Mouse (Mus musculus) liver, embryonic 13.5 days (tissue): ENCODE measurements around the gene Bmp2k. TPM values are rescaled to one million over a fixed set of nuclear protein-coding genes. Genes with fewer than 3 reads are reported as not detected.

Source experiments
- ATAC-seq: fragments of 200-750 bp; cut with Nextera tagmentation; 2 replicates; pipeline ENCODE4 v1.8.0; 2017; ENCODE audit warnings: low read depth, mild to moderate bottlenecking, moderate number of reproducible peaks, moderate library complexity
- DNase-seq: peaks from one replicate; pipeline ENCODE4 v3.0.0; 2022
- H3K27ac ChIP-seq: fragments of 300-500 bp; sonication (generic); 2 replicates; pipeline ENCODE4 v1.5.1; 2015; ENCODE audit warnings: moderate library complexity, mild to moderate bottlenecking, inconsistent platforms
- H3K27me3 ChIP-seq: fragments of 300-500 bp; sonication (generic); 2 replicates; pipeline ENCODE4 v1.6.1; 2015; ENCODE audit warnings: mild to moderate bottlenecking, inconsistent platforms
- H3K36me3 ChIP-seq: fragments of 300-500 bp; sonication (generic); 2 replicates; pipeline ENCODE4 v1.6.1; 2015; ENCODE audit warnings: mild to moderate bottlenecking, inconsistent platforms
- H3K4me1 ChIP-seq: fragments of 300-500 bp; sonication (generic); replicated peaks from 2 replicates; pipeline ENCODE4 v1.6.1; 2015; ENCODE audit warnings: inconsistent platforms
- H3K4me2 ChIP-seq: fragments of 300-500 bp; sonication (generic); 2 replicates; pipeline ENCODE4 v1.6.1; 2015; ENCODE audit warnings: inconsistent platforms, mild to moderate bottlenecking, moderate library complexity
- H3K4me3 ChIP-seq: fragments of 300-500 bp; sonication (generic); replicated peaks from 2 replicates; pipeline ENCODE4 v1.5.1; 2015; ENCODE audit warnings: mild to moderate bottlenecking, inconsistent platforms
- H3K9ac ChIP-seq: fragments of 300-500 bp; sonication (generic); 2 replicates; pipeline ENCODE4 v1.6.1; 2015; ENCODE audit warnings: mild to moderate bottlenecking, inconsistent platforms
- H3K9me3 ChIP-seq: fragments of 300-500 bp; sonication (generic); replicated peaks from 2 replicates; pipeline ENCODE4 v1.6.1; 2016; ENCODE audit warnings: inconsistent platforms
- WGBS: fragments of 180-500 bp; shearing (Covaris S2); methylation state at CpG from one replicate; pipeline ENCODE4 v1.1.7; 2015; ENCODE audit not compliant: insufficient replicate concordance; 5-methylcytosine and 5-hydroxymethylcytosine counted together
- polyA plus RNA-seq: library from polyadenylated mRNA; unstranded; fragments of >200 nt; fragmentation: Nextera tagmentation; extraction: Ambion mirVana; gene quantifications from 2 replicates; pipeline ENCODE4 v1.2.1, GENCODE M21; 2015

Bmp2k gene
- polyA plus RNA-seq, 1 experiment from 2014 or later, result 34.7 TPM

DNA sequence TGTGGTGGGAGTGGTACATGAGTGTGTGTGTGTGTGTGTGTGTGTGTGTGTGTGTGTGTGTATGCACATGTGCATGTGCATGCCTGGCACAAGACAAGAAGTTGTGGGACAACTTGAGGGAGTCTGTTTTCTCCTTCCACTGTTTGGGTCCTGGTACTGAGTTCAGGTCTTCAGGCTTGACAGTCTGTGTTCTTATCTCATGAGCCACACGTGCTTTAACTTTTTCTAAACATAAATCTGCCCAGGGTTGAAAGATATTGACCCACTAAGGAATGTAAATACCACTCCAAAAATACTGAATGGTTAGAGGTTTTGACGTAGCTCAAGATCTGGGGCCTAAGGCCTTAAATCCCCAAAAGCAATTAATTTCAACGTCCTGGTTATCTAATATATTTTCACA is 23.8 kb upstream of the Bmp2k start:
- DNase-seq (no peak), ATAC-seq (peak; percentile 67)
- Histone ChIP-seq H3K9me3 (0 out of 2 replicates have a peak, but pooled peaks cover 10% of the 10 kb centered on the region), H3K4me3 (no peak overlapping the region), H3K27ac (peak overlapping the region; percentile 20; the same call in 1 of the 2 replicates), H3K9ac (no peak overlapping the region), H3K27me3 (no peaks in the 10 kb centered on the region), H3K36me3 (no peaks in the 10 kb centered on the region; the same call in 1 of the 2 replicates), H3K4me2 (no peak overlapping the region), H3K4me1 (peaks cover 51% of the 10 kb centered on the region)
- 38% methylated on average over 3 of the region's 3 CpGs for WGBS

DNA sequence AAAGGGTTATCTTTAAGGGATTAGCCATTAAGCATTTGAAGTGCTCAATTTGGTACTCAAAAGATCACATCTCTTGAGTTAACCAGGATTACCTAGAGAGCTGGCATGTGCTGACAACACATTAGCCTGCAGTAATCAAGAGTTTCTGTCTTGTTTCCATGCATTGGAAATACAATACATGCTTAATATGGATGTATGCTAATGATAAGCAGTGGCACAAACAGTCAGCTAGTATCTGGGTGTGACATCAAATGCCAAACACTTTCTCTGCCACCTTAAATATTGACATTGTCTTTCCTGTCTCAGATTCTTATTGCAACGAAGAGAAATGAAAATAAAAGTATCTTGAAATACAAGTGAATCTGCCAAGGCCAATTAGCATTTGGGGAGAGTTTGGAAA is 22.8 kb upstream of the Bmp2k start:
- no peak overlapping the region for H3K4me2 ChIP-seq
- no peak overlapping the region for H3K9ac ChIP-seq
- no peaks in the 10 kb centered on the region; the same call in 1 of the 2 replicates for H3K36me3 ChIP-seq
- H3K4me1 ChIP-seq, result peaks cover 47% of the 10 kb centered on the region
- DNase-seq (no peak), ATAC-seq (peak; percentile 47; the same call in 1 of the 2 replicates)
- 43% methylated on average over 1 of the region's 1 CpGs for WGBS
- H3K4me3 ChIP-seq, result no peak overlapping the region
- 0 out of 2 replicates have a peak, but pooled peaks cover 10% of the 10 kb centered on the region for H3K9me3 ChIP-seq
- peaks cover 5% of the 10 kb centered on the region; the same call in 1 of the 2 replicates for H3K27me3 ChIP-seq
- peak overlapping the region; percentile 50 for H3K27ac ChIP-seq

GRCm38 (mm10) chr5:96975112-96975511 is 22.4 kb upstream of the Bmp2k start:
- Histone ChIP-seq H3K27me3 (peaks cover 10% of the 10 kb centered on the region), H3K9ac (no peak overlapping the region), H3K4me3 (no peak overlapping the region), H3K4me1 (peaks cover 46% of the 10 kb centered on the region), H3K4me2 (no peak overlapping the region), H3K27ac (no peak overlapping the region), H3K9me3 (0 out of 2 replicates have a peak, but pooled peaks cover 10% of the 10 kb centered on the region), H3K36me3 (no peaks in the 10 kb centered on the region; the same call in 1 of the 2 replicates)
- ATAC-seq (no peak), DNase-seq (no peak)
- 91% methylated on average over 3 of the region's 3 CpGs for WGBS

GRCm38 (mm10) chr5:96976150-96976549 is 21.3 kb upstream of the Bmp2k start:
- ATAC-seq (no peak), DNase-seq (no peak)
- Histone ChIP-seq H3K4me2 (no peak overlapping the region), H3K36me3 (no peaks in the 10 kb centered on the region; the same call in 1 of the 2 replicates), H3K9me3 (0 out of 2 replicates have a peak, but pooled peaks cover 10% of the 10 kb centered on the region), H3K4me3 (no peak overlapping the region), H3K27me3 (peaks cover 18% of the 10 kb centered on the region), H3K4me1 (peaks cover 50% of the 10 kb centered on the region), H3K27ac (no peak overlapping the region), H3K9ac (no peak overlapping the region)
- 71% methylated on average over 3 of the region's 3 CpGs for WGBS

GRCm38 (mm10) chr5:96979296-96980007 is 18.0 kb upstream of the Bmp2k start:
- Histone ChIP-seq H3K4me1 (peaks cover 52% of the 10 kb centered on the region), H3K9ac (peak overlapping the region; percentile 5), H3K27ac (no peak overlapping the region; the same call in 1 of the 2 replicates), H3K4me3 (no peak overlapping the region), H3K36me3 (no peaks in the 10 kb centered on the region; the same call in 1 of the 2 replicates), H3K4me2 (peak overlapping the region; percentile 23), H3K9me3 (0 out of 2 replicates have a peak, but pooled peaks cover 3% of the 10 kb centered on the region), H3K27me3 (peaks cover 18% of the 10 kb centered on the region)
- DNase-seq (no peak), ATAC-seq (0 out of 2 replicates have a peak, but pooled peaks have one; percentile 31)
- 30% methylated on average over 13 of the region's 13 CpGs for WGBS

GRCm38 (mm10) chr5:96980008-96980634 is 17.4 kb upstream of the Bmp2k start:
- H3K9me3 ChIP-seq, result 0 out of 2 replicates have a peak, but pooled peaks cover 3% of the 10 kb centered on the region
- peaks cover 48% of the 10 kb centered on the region for H3K4me1 ChIP-seq
- H3K4me3 ChIP-seq, result no peak overlapping the region
- 16% methylated on average over 15 of the region's 15 CpGs for WGBS
- H3K27ac ChIP-seq, result no peak overlapping the region
- H3K27me3 ChIP-seq, result peaks cover 18% of the 10 kb centered on the region
- DNase-seq (no peak), ATAC-seq (no peak)
- H3K9ac ChIP-seq, result no peak overlapping the region; the same call in 1 of the 2 replicates
- no peaks in the 10 kb centered on the region; the same call in 1 of the 2 replicates for H3K36me3 ChIP-seq
- H3K4me2 ChIP-seq, result peak overlapping the region; percentile 23

- no peaks in the 10 kb centered on the region for H3K36me3 ChIP-seq
- H3K27ac ChIP-seq, result no peak overlapping the region
- 0 out of 2 replicates have a peak, but pooled peaks have one; percentile 39 for ATAC-seq
- no peak overlapping the region for H3K4me2 ChIP-seq
- no peaks in the 10 kb centered on the region for H3K9me3 ChIP-seq
- H3K27me3 ChIP-seq, result peaks cover 18% of the 10 kb centered on the region
- DNase-seq, result no peak
- H3K4me1 ChIP-seq, result peaks cover 57% of the 10 kb centered on the region
- H3K4me3 ChIP-seq, result no peak overlapping the region
- 53% methylated on average over 3 of the region's 3 CpGs for WGBS
- H3K9ac ChIP-seq, result no peak overlapping the region
Observed at GRCm38 (mm10) chr5:96981987-96982386, 15.5 kb upstream of the Bmp2k start.

- ATAC-seq, result no peak
Observed at GRCm38 (mm10) chr5:96983142-96983541, 14.3 kb upstream of the Bmp2k start.

GRCm38 (mm10) chr5:96986850-96987249 is 10.6 kb upstream of the Bmp2k start:
- Histone ChIP-seq H3K4me3 (no peak overlapping the region), H3K4me2 (no peak overlapping the region), H3K4me1 (peaks cover 75% of the 10 kb centered on the region), H3K9ac (no peak overlapping the region), H3K27ac (peak overlapping the region; percentile 64), H3K36me3 (no peaks in the 10 kb centered on the region), H3K27me3 (no peaks in the 10 kb centered on the region), H3K9me3 (no peaks in the 10 kb centered on the region)
- DNase-seq (no peak), ATAC-seq (no peak)
- 83% methylated on average over 3 of the region's 3 CpGs for WGBS

More at GRCm38 (mm10) chr5:96983142-96983541, 14.3 kb upstream of the Bmp2k start:
- WGBS, result 61% methylated on average over 7 of the region's 7 CpGs
- Histone ChIP-seq H3K4me2 (no peak overlapping the region), H3K27ac (no peak overlapping the region), H3K9me3 (no peaks in the 10 kb centered on the region), H3K27me3 (peaks cover 18% of the 10 kb centered on the region), H3K9ac (no peak overlapping the region), H3K4me1 (peaks cover 68% of the 10 kb centered on the region), H3K4me3 (no peak overlapping the region), H3K36me3 (no peaks in the 10 kb centered on the region)
- no peak for DNase-seq

GRCm38 (mm10) chr5:96988880-96989279 is 8.6 kb upstream of the Bmp2k start:
- H3K27ac ChIP-seq, result peak overlapping the region; percentile 84
- 30% methylated on average over 4 of the region's 4 CpGs for WGBS
- H3K9ac ChIP-seq, result no peak overlapping the region; the same call in 1 of the 2 replicates
- H3K4me2 ChIP-seq, result peak overlapping the region; percentile 35; the same call in 1 of the 2 replicates
- peak; percentile 77 for DNase-seq
- H3K27me3 ChIP-seq, result no peaks in the 10 kb centered on the region
- H3K4me3 ChIP-seq, result no peak overlapping the region
- H3K36me3 ChIP-seq, result no peaks in the 10 kb centered on the region
- H3K4me1 ChIP-seq, result peaks cover 75% of the 10 kb centered on the region
- ATAC-seq, result peak; percentile 97
- H3K9me3 ChIP-seq, result no peaks in the 10 kb centered on the region

DNA sequence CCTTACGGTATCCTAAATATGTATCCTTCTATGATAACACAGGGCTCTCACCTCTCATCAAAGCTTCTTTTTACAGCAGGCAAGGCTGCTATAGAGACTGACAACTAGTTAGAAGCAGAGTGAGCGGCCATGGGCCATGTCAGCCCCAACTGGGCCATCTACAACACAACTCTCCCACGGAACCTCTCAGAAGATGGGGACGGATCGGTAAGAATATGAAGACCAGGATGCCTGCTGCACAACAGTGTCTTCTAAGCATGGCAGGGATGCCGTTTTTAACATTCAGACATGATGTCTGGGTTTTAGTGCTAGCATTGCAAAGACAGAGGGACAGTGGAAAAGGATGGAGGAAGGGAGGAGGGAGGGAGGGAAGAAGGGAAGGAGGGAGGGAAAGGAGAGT is 6.3 kb upstream of the Bmp2k start:
- H3K4me1 ChIP-seq, result peaks cover 88% of the 10 kb centered on the region
- H3K9ac ChIP-seq, result 0 out of 2 replicates have a peak overlapping the region, but pooled peaks have one; percentile 42
- no peaks in the 10 kb centered on the region for H3K36me3 ChIP-seq
- DNase-seq (no peak), ATAC-seq (no peak)
- no peak overlapping the region for H3K4me2 ChIP-seq
- no peaks in the 10 kb centered on the region for H3K9me3 ChIP-seq
- no peaks in the 10 kb centered on the region for H3K27me3 ChIP-seq
- WGBS, result 94% methylated on average over 6 of the region's 6 CpGs
- peak overlapping the region; percentile 83 for H3K27ac ChIP-seq
- no peak overlapping the region for H3K4me3 ChIP-seq
